Mouse (Mus musculus): ENCODE data around the gene Sh3kbp1.

DNA sequence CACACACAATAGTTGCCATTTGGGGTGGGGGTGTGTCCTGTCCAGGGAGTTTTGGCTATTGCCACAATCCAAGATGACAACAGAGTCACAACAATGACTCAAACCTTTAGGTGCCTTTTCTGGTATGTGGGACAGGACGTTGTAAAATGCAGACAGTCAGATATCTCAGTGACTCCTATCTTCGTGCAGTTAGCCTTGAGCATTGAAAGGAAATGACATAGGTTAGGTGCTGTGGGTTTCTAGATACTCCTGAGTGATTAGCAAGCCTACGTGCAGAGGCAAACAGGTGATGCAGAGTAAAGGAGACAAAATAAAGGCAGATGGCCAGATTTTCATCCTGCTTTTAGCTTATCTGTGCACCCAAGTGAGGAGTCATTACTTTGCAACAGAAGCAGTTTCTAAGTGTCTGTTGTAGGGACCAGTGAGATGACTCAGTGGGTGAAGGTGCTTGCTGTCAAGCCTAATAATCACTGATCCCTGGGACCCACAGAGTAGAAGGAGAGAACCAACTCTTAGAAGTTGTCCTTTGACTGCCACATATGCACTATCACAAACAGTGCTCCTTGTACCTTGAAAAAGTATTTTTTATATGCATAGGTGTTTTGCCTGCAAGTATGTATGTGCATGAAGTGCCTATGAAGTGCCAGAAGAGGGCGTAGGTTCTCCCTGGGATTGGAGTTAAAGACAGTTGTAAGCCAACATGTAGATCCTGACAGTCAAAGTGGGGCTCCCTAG lies 50.7 kb downstream of the Sh3kbp1 start:
- TF ChIP-seq POLR2A (IDR thresholded peaks at IDR 0.05; ENCODE audit: extremely low read depth, insufficient read depth, low read length) (no peak), CTCF (IDR thresholded peaks at IDR 0.05; ENCODE audit: extremely low read depth, insufficient read depth, low read length) (no peak)
